ENCODE assay signal across 22 mouse cellular contexts in the genomic region with DNA sequence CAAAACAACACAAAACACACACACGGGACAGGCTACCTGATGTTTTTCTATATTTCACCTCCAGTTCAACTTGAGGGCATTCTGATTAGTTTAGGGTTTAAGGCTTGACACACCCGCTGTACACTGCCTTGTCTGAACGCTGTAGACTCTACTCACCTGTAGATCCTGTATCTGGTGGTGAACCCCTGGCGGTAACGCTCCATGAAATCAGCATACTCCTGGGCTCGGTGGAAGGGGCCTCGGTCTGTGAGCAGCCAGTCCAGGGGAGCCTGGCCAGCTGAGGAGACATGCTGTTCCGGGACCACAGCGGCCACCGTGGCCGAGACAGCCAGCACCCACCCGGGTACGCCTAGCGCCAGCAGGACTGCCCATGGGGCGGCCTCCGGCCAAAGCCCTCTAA.
DNase-seq lines count a peak whose midpoint lies in the region; ATAC-seq lines count a peak whose summit lies in the region.
"Had no signal": no experiment of that assay in that cellular context is flagged by ENCODE, and none has a peak within 500 bp of the region (broad histone marks: within the 10 kb centered on the region; RNA-seq: fewer than 3 reads in every experiment).

No protein-coding gene starts in this region.

- 24% methylated on average over 16 of the region's 16 CpGs for WGBS in forebrain, embryonic 10.5 days
- 39% methylated on average over 16 of the region's 16 CpGs for WGBS in forebrain, embryonic 13.5 days
- WGBS in hindbrain, embryonic 14.5 days: 31% methylated on average over 16 of the region's 16 CpGs
- 28% methylated on average over 16 of the region's 16 CpGs for WGBS in hindbrain, embryonic 13.5 days
- 34% methylated on average over 16 of the region's 16 CpGs for WGBS in midbrain, embryonic 11.5 days
- WGBS in midbrain, embryonic 14.5 days: 27% methylated on average over 16 of the region's 16 CpGs
- WGBS in limb, embryonic 12.5 days: 46% methylated on average over 16 of the region's 16 CpGs
- 27% methylated on average over 16 of the region's 16 CpGs for WGBS in embryonic facial prominence, embryonic 10.5 days

- no peak overlapping the region for H3K4me2 ChIP-seq in forebrain, embryonic 13.5 days
- no peak overlapping the region for H3K4me2 ChIP-seq in hindbrain, embryonic 14.5 days (replicated peaks)
- no peak overlapping the region for H3K4me2 ChIP-seq in hindbrain, embryonic 13.5 days
- no peak overlapping the region for H3K4me2 ChIP-seq in midbrain, embryonic 11.5 days
- no peak overlapping the region for H3K4me2 ChIP-seq in midbrain, embryonic 14.5 days (ENCODE audit: low read length)
- H3K4me2 ChIP-seq in limb, embryonic 12.5 days: no peak overlapping the region
- H3K4me2 ChIP-seq: embryonic facial prominence, embryonic 15.5 days; heart, embryonic 12.5 days; liver, embryonic 12.5 days; lung, embryonic 15.5 days had no signal

- peaks cover 15% of the 10 kb centered on the region for H3K27me3 ChIP-seq in forebrain, embryonic 10.5 days (ENCODE audit: poor library complexity, severe bottlenecking)
- no peaks in the 10 kb centered on the region; the same call in 1 of the 2 replicates for H3K27me3 ChIP-seq in forebrain, embryonic 13.5 days
- no peaks in the 10 kb centered on the region for H3K27me3 ChIP-seq in hindbrain, embryonic 14.5 days (ENCODE audit: control insufficient read depth, insufficient read depth, low read length)
- peaks cover 14% of the 10 kb centered on the region; the same call in 1 of the 2 replicates for H3K27me3 ChIP-seq in hindbrain, embryonic 13.5 days
- H3K27me3 ChIP-seq in midbrain, embryonic 11.5 days (ENCODE audit: control insufficient read depth, insufficient read depth, low read length): no peaks in the 10 kb centered on the region
- H3K27me3 ChIP-seq in midbrain, embryonic 14.5 days (ENCODE audit: control insufficient read depth, insufficient read depth, low read length): no peaks in the 10 kb centered on the region
- peaks cover 12% of the 10 kb centered on the region for H3K27me3 ChIP-seq in limb, embryonic 12.5 days
- peaks cover 5% of the 10 kb centered on the region; the same call in 1 of the 2 replicates for H3K27me3 ChIP-seq in embryonic facial prominence, embryonic 10.5 days (replicated peaks; ENCODE audit: low read depth, poor library complexity, severe bottlenecking)
- H3K27me3 ChIP-seq: embryonic facial prominence, embryonic 15.5 days; heart, embryonic 12.5 days; liver, embryonic 12.5 days; lung, embryonic 15.5 days had no signal

- peak overlapping the region; percentile 54; the same call in 1 of the 2 replicates for H3K27ac ChIP-seq in forebrain, embryonic 10.5 days
- H3K27ac ChIP-seq in forebrain, embryonic 13.5 days: no peak overlapping the region
- H3K27ac ChIP-seq in hindbrain, embryonic 14.5 days: no peak overlapping the region
- H3K27ac ChIP-seq in hindbrain, embryonic 13.5 days: no peak overlapping the region
- H3K27ac ChIP-seq in midbrain, embryonic 11.5 days (ENCODE audit: low read depth, low read length): no peak overlapping the region
- no peak overlapping the region for H3K27ac ChIP-seq in midbrain, embryonic 14.5 days (replicated peaks; ENCODE audit: low read depth, low read length)
- H3K27ac ChIP-seq in limb, embryonic 12.5 days: no peak overlapping the region
- no peak overlapping the region; the same call in 1 of the 2 replicates for H3K27ac ChIP-seq in embryonic facial prominence, embryonic 10.5 days (replicated peaks)
- H3K27ac ChIP-seq: embryonic facial prominence, embryonic 15.5 days; liver, embryonic 12.5 days; lung, embryonic 15.5 days; macrophage had no signal

- H3K9ac ChIP-seq in forebrain, embryonic 13.5 days: no peak overlapping the region
- H3K9ac ChIP-seq in hindbrain, embryonic 14.5 days: no peak overlapping the region
- H3K9ac ChIP-seq in hindbrain, embryonic 13.5 days: no peak overlapping the region
- H3K9ac ChIP-seq in midbrain, embryonic 11.5 days (ENCODE audit: low read length): no peak overlapping the region
- H3K9ac ChIP-seq in midbrain, embryonic 14.5 days (replicated peaks; ENCODE audit: low read length): no peak overlapping the region
- H3K9ac ChIP-seq in limb, embryonic 12.5 days (replicated peaks): no peak overlapping the region
- H3K9ac ChIP-seq: embryonic facial prominence, embryonic 15.5 days; heart, embryonic 12.5 days; liver, embryonic 12.5 days; lung, embryonic 15.5 days had no signal

- no peak overlapping the region for H3K4me3 ChIP-seq in forebrain, embryonic 10.5 days
- H3K4me3 ChIP-seq in forebrain, embryonic 13.5 days: no peak overlapping the region
- no peak overlapping the region for H3K4me3 ChIP-seq in hindbrain, embryonic 14.5 days (replicated peaks; ENCODE audit: low read length)
- H3K4me3 ChIP-seq in hindbrain, embryonic 13.5 days: no peak overlapping the region
- H3K4me3 ChIP-seq in midbrain, embryonic 11.5 days (ENCODE audit: low read depth, low read length): no peak overlapping the region
- no peak overlapping the region for H3K4me3 ChIP-seq in midbrain, embryonic 14.5 days (replicated peaks; ENCODE audit: low read depth, low read length)
- H3K4me3 ChIP-seq in limb, embryonic 12.5 days (replicated peaks): no peak overlapping the region
- no peak overlapping the region for H3K4me3 ChIP-seq in embryonic facial prominence, embryonic 10.5 days
- H3K4me3 ChIP-seq: embryonic facial prominence, embryonic 15.5 days; heart, embryonic 12.5 days; liver, embryonic 12.5 days; lung, embryonic 15.5 days had no signal

- no peaks in the 10 kb centered on the region for H3K36me3 ChIP-seq in forebrain, embryonic 10.5 days (replicated peaks)
- no peaks in the 10 kb centered on the region for H3K36me3 ChIP-seq in forebrain, embryonic 13.5 days (ENCODE audit: poor library complexity, severe bottlenecking)
- H3K36me3 ChIP-seq in hindbrain, embryonic 14.5 days (replicated peaks; ENCODE audit: control insufficient read depth, insufficient read depth): no peaks in the 10 kb centered on the region
- H3K36me3 ChIP-seq in hindbrain, embryonic 13.5 days: no peaks in the 10 kb centered on the region
- H3K36me3 ChIP-seq in midbrain, embryonic 11.5 days (ENCODE audit: control insufficient read depth, insufficient read depth, low read length): no peaks in the 10 kb centered on the region
- no peaks in the 10 kb centered on the region for H3K36me3 ChIP-seq in midbrain, embryonic 14.5 days (ENCODE audit: control insufficient read depth, insufficient read depth, low read length)
- H3K36me3 ChIP-seq in limb, embryonic 12.5 days: no peaks in the 10 kb centered on the region
- no peaks in the 10 kb centered on the region for H3K36me3 ChIP-seq in embryonic facial prominence, embryonic 10.5 days (replicated peaks)
- H3K36me3 ChIP-seq: embryonic facial prominence, embryonic 15.5 days; heart, embryonic 12.5 days; liver, embryonic 12.5 days; lung, embryonic 15.5 days had no signal

- H3K4me1 ChIP-seq in forebrain, embryonic 10.5 days: peaks cover 14% of the 10 kb centered on the region
- H3K4me1 ChIP-seq in forebrain, embryonic 13.5 days: peaks cover 17% of the 10 kb centered on the region
- H3K4me1 ChIP-seq in hindbrain, embryonic 14.5 days (replicated peaks; ENCODE audit: control insufficient read depth, insufficient read depth, low read length): peaks cover 4% of the 10 kb centered on the region; the same call in 1 of the 2 replicates
- H3K4me1 ChIP-seq in hindbrain, embryonic 13.5 days (replicated peaks): peaks cover 22% of the 10 kb centered on the region
- H3K4me1 ChIP-seq in midbrain, embryonic 11.5 days (ENCODE audit: control insufficient read depth, insufficient read depth, low read length): no peaks in the 10 kb centered on the region; the same call in 1 of the 2 replicates
- H3K4me1 ChIP-seq in midbrain, embryonic 14.5 days (ENCODE audit: control insufficient read depth, insufficient read depth, low read length): 0 out of 2 replicates have a peak, but pooled peaks cover 3% of the 10 kb centered on the region
- H3K4me1 ChIP-seq in limb, embryonic 12.5 days (replicated peaks): peaks cover 18% of the 10 kb centered on the region
- H3K4me1 ChIP-seq in embryonic facial prominence, embryonic 10.5 days: peaks cover 13% of the 10 kb centered on the region
- H3K4me1 ChIP-seq: liver, embryonic 12.5 days; lung, embryonic 15.5 days had no signal

- DNase-seq in forebrain, embryonic 10.5 days (ENCODE audit: extremely low spot score, low spot score): no peak
- no peak for DNase-seq in hindbrain, embryonic 14.5 days (ENCODE audit: low spot score)
- no peak for DNase-seq in midbrain, embryonic 11.5 days (ENCODE audit: low spot score, missing footprints)
- DNase-seq in midbrain, embryonic 14.5 days: no peak
- DNase-seq in embryonic facial prominence, embryonic 10.5 days (ENCODE audit: low spot score): no peak
- DNase-seq: adrenal gland, adult 2 months; B cell, adult 2 months; cerebellum, adult 9-10 months; heart, postnatal 14 days; kidney, adult 2 months; kidney, postnatal 4 days; right cerebral cortex, adult 18-20 months; thymus, postnatal 14 days had no signal

- no peaks in the 10 kb centered on the region for H3K9me3 ChIP-seq in forebrain, embryonic 10.5 days
- no peaks in the 10 kb centered on the region for H3K9me3 ChIP-seq in forebrain, embryonic 13.5 days (replicated peaks)
- no peaks in the 10 kb centered on the region for H3K9me3 ChIP-seq in hindbrain, embryonic 14.5 days (ENCODE audit: control insufficient read depth, low read length)
- no peaks in the 10 kb centered on the region for H3K9me3 ChIP-seq in hindbrain, embryonic 13.5 days
- no peaks in the 10 kb centered on the region for H3K9me3 ChIP-seq in midbrain, embryonic 11.5 days (ENCODE audit: control insufficient read depth, low read length)
- no peaks in the 10 kb centered on the region for H3K9me3 ChIP-seq in midbrain, embryonic 14.5 days (ENCODE audit: control insufficient read depth, low read length)
- H3K9me3 ChIP-seq in limb, embryonic 12.5 days: no peaks in the 10 kb centered on the region
- no peaks in the 10 kb centered on the region for H3K9me3 ChIP-seq in embryonic facial prominence, embryonic 10.5 days
- H3K9me3 ChIP-seq: embryonic facial prominence, embryonic 15.5 days; heart, embryonic 12.5 days; liver, embryonic 12.5 days; lung, embryonic 15.5 days had no signal

- no peak for ATAC-seq in forebrain, embryonic 13.5 days
- ATAC-seq in hindbrain, embryonic 14.5 days (ENCODE audit: low FRiP score): peak; percentile 11; the same call in 1 of the 2 replicates
- ATAC-seq in hindbrain, embryonic 13.5 days (ENCODE audit: low FRiP score): no peak
- ATAC-seq in midbrain, embryonic 11.5 days (ENCODE audit: low FRiP score): 0 out of 2 replicates have a peak, but pooled peaks have one; percentile 33
- ATAC-seq in midbrain, embryonic 14.5 days (ENCODE audit: low FRiP score, low TSS enrichment): no peak
- peak; percentile 56; the same call in 1 of the 2 replicates for ATAC-seq in limb, embryonic 12.5 days (ENCODE audit: insufficient number of reproducible peaks, insufficient read depth, low FRiP score, low TSS enrichment, low read depth)
- ATAC-seq: inflammation-experienced regulatory T-cells, adult 6 months; liver, embryonic 12.5 days had no signal

Comparison
In these comparisons a context has a peak if more than half of its experiments do, and no peak if none do; other contexts are left out.
1. ATAC-seq: peak in hindbrain, embryonic 14.5 days (single experiment), midbrain, embryonic 11.5 days (single experiment) and limb, embryonic 12.5 days (single experiment); none in forebrain, embryonic 13.5 days (single experiment), hindbrain, embryonic 13.5 days (single experiment) and midbrain, embryonic 14.5 days (single experiment).